Mouse (Mus musculus): ENCODE data around the gene Psen2.

Psen2 gene

DNA sequence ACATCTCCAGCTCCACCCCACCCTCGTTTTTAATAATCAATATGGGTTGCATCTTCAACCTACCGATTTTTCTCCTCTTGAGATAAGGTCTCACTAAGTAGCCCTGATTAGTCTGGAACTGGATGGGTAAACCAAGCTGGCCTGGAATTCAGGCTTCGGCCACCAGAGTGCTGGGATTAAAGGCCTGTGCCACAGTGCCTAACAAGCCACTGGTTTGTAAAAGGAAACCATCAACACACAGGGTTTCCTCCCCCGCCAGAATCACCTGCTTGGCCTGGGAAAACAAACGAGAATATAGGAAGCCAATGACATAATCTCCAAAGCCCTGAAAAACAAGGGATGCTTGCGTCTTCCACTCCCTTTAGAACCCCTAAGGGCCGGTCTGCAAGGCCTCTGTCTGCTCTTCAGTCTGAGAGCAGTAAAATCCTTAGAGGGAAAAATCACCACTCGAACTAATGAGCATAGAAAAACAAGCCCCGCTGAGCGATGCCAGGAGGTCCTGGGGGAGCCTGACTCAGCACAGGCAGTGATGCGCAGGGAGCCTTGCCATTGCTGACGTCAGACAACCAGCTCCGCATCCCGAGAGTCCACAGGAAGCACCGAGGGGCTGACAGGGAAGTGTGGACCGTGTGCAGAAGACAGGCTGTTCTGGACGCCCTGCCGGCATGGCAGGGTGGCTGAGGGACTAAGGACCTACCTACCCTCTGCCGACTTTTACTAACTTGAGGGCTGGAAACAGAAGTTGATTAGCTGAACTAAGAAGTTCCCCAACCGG, 13.4 kb downstream of the Psen2 start:
- peak in 1 of 2 experiments; percentile 7 for DNase-seq (ENCODE audit: low spot score in 2 of 2)

DNA sequence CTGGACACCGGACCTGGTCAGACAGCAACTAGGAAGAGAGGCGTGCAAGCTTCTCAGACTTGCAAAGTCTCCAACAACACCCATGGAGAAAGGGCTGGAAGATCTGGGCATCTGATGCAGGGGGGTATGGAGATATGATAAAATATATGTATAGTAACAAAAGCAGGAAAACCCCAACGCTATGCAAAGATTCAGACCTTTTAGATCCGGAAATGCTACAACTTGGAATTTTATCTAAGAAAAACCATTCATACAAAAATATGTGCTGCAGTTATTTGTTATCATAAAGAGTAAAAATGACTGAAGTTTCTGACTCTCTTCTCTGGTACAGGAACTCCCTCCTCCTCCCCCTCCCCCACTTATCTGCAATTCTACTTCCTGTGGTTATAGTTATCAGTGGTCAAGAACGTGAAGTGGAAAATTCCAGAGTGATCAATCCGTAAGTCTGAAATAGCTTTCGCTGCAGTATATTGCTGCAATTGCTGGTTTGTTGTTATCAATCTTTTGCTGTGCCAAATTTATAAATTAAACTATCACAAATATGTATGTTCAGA, 14.6 kb downstream of the Psen2 start:
- no peak for DNase-seq (ENCODE audit: low spot score in 2 of 2)

DNA sequence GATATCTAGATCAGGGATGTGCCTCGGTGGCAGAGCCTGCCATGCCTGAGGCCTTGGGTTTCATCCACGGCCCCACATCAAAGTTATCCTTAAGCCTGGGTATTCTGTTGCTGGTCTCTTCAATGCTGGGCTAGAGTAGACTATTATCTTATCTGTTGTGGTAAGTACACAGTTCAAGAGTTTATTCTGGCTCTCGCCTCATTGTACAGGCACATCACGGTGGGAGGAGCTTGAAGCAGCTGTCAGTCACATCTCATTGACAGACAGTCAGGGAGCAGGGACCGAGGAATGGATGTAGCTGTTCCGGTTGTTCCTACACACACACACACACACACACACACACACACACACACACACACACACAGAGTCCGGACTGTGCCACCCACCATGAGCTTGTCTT, 15.3 kb downstream of the Psen2 start:
- no peak for DNase-seq (ENCODE audit: low spot score in 2 of 2)

DNA sequence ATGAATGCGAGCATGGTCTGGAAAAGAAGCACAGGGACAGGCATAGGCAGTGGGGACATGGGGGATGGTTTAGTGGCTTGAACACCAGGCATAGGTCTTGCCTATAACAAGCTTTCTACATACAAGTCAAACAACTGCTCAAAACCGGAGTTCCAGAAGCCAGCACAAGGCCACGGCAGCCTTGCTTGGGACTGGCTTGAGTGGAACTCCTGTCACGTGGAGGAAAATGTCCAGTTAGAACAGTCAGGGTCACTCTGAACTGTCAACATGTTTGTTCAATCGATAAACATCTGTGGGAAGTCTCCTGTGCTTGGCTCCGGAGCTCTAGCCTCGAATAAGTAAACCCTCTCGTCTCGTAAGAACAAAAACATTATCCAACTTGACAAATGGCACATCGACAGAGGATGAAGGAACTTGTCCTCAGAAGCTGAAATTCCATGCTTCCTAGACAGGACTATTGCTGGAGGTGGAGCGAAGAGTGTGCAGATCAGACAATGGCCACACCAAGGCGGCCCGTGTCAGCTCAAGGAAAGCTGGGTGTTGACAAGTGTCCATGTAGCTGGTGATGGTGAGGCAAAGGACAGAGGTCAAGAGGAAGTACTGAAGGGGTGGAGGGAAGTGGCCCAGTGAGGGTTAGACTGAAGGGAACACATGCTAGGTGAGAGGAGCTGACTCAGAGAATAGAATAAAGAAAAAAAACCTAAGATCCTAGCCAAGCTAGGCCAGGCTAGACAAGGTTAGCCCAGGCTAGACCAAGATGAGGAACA, 17.3 kb downstream of the Psen2 start:
- DNase-seq (ENCODE audit: low spot score in 2 of 2), result peak in 1 of 2 experiments; percentile 9

DNA sequence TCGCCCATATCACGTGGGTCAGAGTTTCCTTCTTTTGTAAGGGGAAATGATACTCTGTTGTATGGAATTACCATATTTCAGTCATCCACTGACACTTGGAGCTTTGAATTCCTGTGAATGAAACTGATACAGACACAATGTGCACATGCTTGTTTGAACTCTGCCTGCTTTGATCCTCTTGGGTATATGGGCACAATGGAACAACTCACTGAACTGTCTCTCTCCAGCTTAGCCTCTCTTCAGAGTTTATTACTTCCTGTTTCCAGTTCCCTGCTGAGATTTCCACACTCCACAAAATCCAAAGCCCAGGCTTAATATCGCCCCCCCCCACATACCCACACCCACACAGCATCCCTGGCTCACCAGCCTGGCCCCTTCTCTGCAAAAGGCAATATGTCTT, 31.5 kb downstream of the Psen2 start:
- DNase-seq (ENCODE audit: low spot score in 2 of 2), result no peak

- DNase-seq (ENCODE audit: low spot score in 2 of 2), result peak in 1 of 2 experiments; percentile 60
These were observed 32.7 kb downstream of the Psen2 start for GRCm38 (mm10) chr1:180230580-180230979.

GRCm38 (mm10) chr1:180229906-180230305, 33.3 kb downstream of the Psen2 start:
- DNase-seq (ENCODE audit: low spot score in 2 of 2), result no peak

- DNase-seq (ENCODE audit: low spot score in 2 of 2), result no peak
These were observed 34.4 kb downstream of the Psen2 start for GRCm38 (mm10) chr1:180228854-180229253.

DNA sequence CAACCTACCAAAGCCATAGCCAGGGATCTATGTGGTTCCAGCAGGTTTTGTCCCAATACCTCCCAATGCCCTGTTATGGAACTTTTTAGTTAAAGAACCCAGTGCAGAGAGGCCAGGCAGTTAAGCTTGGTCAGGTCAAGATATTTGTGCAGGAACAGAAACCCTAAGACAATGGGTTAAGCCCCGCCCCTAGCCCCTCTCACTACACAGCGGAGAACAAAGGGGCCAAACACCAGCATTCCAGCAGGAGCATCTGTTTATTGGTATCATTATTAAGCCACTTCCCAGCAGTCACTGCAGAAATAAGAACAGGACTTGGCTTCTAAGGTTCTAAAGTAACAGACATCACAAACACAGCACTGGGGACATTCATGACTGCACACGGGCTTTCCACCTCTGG, 36.5 kb downstream of the Psen2 start:
- no peak for DNase-seq (ENCODE audit: low spot score in 2 of 2)

DNA sequence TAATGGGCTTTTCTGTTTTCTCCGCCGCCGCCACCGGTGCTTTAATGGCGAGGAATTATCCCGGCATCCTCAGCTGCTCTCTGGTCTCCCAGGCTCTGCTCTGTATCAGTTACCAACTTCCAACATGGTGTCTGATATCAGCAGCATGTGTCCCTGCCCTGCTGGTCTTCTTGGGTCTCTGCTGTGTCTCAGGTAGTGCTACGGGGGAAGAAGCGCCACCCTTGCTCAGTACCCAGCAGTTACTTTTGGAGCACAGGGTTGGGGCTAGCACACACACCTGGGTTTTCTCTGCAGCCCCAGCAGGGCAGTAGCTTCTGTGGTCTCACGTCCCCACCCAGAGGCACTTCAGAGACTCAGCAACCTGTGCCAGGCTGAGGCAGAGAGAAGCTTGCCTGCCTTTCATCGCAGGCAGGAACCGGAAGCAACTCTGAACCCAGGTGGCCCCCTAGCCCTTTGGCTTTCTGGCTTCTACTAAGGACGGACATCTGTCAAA, 37.0 kb downstream of the Psen2 start:
- DNase-seq (ENCODE audit: low spot score in 2 of 2), result peak; percentile 40 to 62

GRCm38 (mm10) chr1:180225500-180226220, 37.6 kb downstream of the Psen2 start:
- DNase-seq (ENCODE audit: low spot score in 2 of 2), result peak; percentile 51 to 88

- no peak for DNase-seq (ENCODE audit: low spot score in 2 of 2)
These were observed 41.2 kb downstream of the Psen2 start for GRCm38 (mm10) chr1:180222007-180222406.

- DNase-seq (ENCODE audit: low spot score in 2 of 2), result no peak
These were observed 42.3 kb downstream of the Psen2 start for GRCm38 (mm10) chr1:180220791-180221542.

DNA sequence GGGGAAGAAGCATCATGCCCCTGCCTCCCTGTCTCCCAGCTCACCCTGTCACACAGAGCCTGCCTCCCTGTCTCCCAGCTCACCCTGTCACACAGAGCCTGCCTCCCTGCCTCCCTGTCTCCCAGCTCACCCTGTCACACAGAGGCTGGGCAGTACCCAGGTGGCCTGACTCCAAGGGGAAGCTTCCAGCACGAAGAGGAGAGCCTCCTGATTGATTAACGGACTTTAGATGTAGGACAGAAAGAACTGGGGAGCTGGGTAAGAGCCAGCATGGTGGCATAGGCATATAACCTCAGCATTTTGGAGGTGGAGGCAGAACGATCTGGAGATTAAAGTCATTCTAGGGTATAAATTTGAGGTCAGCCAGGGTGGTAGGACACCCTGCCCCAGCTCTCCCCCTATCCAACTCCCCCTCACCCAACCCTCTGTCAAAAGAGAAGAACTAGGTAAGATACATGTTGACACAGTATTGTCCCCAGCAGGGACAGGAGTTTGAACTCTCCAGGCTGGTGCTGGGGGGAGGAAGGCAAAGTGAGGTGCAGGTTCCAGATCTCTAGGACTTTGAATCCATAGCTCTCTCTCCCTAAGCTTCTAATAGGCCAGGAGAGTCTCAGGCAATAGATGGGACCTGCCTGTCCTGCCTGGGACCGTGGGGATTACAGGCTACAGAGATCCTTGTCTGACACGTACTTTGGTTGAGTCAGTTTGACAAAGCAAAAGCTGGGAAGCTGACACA, 46.5 kb downstream of the Psen2 start:
- DNase-seq (ENCODE audit: low spot score in 2 of 2), result no peak

DNA sequence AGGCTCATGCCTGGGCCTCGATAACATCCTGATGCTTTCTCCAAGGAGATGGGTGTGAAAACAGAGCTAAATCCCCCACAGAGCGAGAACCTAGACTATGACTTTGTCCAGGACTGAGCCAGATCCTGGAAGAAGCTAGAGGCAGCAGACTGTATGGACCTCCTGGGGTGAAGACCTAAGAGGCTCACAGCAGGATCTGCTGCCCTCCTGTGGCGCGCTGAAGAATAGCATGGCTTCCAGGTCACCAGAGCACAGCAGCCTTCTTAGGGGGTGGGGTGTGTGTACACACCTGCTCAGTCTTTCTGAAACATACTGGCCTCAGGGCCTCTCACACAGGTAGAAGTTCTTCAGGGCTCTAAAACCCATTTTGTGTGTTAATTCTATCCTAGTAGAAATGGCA, 48.2 kb downstream of the Psen2 start:
- peak; percentile 47 to 80 for DNase-seq (ENCODE audit: low spot score in 2 of 2)

DNA sequence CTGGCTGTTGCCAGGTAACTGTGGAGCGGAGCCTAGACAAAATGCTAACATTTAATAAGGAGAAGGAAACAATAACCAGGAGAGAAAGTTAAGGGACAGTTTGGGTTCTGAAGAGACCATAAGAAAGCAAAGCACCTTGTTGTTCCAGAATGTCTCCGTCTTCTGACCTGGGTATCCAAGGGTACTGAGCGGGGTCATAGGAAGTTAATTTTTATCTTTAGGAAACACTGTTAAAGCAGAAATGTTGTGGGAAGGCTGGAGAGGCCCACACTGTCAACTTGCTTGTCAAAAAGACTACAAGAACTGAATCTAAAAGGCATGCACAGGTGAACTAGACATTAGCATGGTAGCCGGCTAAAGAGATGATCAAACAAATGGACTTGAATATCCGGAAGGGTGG, 50.3 kb downstream of the Psen2 start:
- no peak for DNase-seq (ENCODE audit: low spot score in 2 of 2)

GRCm38 (mm10) chr1:180210781-180211271, 52.4 kb downstream of the Psen2 start:
- DNase-seq (ENCODE audit: low spot score in 2 of 2), result no peak

- DNase-seq (ENCODE audit: low spot score in 2 of 2), result no peak
These were observed 53.2 kb downstream of the Psen2 start for GRCm38 (mm10) chr1:180210031-180210432.

DNA sequence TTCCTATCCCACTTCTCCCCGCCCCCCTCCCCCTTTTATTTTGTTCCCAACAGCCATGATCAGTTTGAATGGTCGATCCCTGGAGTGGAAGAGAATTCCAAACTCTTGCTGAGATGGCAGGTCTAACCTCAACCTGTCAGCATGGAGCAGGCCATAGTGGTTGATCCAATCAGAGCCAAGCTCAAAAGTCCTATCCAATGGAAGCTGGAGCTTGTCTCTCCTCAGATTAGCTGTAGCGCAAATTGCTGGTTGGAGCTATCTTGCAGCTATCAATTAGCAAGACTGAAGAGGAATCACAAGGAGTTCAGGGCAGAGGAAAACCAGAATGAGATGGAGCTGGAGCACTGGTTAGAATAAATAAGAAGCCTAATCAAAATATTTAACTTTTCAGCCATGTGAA, 54.9 kb downstream of the Psen2 start:
- DNase-seq (ENCODE audit: low spot score in 2 of 2), result no peak

- DNase-seq (ENCODE audit: low spot score in 2 of 2), result no peak
These were observed 62.5 kb downstream of the Psen2 start for GRCm38 (mm10) chr1:180200722-180201121.
